ENCODE assay signal across 9 mouse cellular contexts in the genomic region with DNA sequence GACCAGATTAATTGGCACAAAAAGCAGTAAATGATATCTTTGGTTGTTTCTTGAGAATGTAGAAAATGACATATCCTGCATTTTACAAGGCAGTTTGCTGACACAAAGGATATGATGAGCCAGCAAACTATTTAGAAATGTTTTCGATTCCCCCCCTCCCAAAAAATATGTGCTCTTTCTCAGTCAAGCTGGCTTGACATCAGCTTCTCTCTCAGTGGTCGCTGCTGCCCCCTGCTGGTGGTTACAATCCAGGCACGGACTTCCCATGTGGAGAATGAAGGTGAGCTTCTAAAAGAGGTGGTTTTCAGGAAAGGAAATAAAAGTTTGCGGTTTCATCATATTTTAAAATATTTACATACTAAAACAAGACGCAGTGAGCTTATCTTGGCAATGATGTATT.
A peak's percentile ranks its signal among the peaks of the same experiment; 100 is the strongest.
DNase-seq lines count a peak whose midpoint lies in the region; ATAC-seq and TF ChIP-seq lines count a peak whose summit lies in the region.
"Had no signal": no experiment of that assay in that cellular context is flagged by ENCODE, and none has a peak within 500 bp of the region (broad histone marks: within the 10 kb centered on the region; RNA-seq: fewer than 3 reads in every experiment).

No protein-coding gene starts in this region.

- WGBS in heart, embryonic 11.5 days (ENCODE audit: insufficient replicate concordance), result 19% methylated on average over 5 of the region's 5 CpGs
- WGBS in limb, embryonic 14.5 days, result 18% methylated on average over 5 of the region's 5 CpGs

- no peaks in the 10 kb centered on the region; the same call in 1 of the 2 replicates for H3K4me1 ChIP-seq in heart, embryonic 11.5 days (ENCODE audit: control insufficient read depth, insufficient read depth, low read length)
- no peaks in the 10 kb centered on the region for H3K4me1 ChIP-seq in limb, embryonic 14.5 days (ENCODE audit: control insufficient read depth, insufficient read depth, low read length)
- H3K4me1 ChIP-seq: midbrain, embryonic 12.5 days had no signal

- H3K4me2 ChIP-seq in heart, embryonic 11.5 days, result no peak overlapping the region
- no peak overlapping the region for H3K4me2 ChIP-seq in limb, embryonic 14.5 days (replicated peaks; ENCODE audit: low read depth, low read length, severe bottlenecking)
- H3K4me2 ChIP-seq: midbrain, embryonic 12.5 days had no signal

- H3K9ac ChIP-seq in heart, embryonic 11.5 days (ENCODE audit: low read depth, low read length), result no peak overlapping the region
- H3K9ac ChIP-seq in limb, embryonic 14.5 days (ENCODE audit: low read depth, low read length, severe bottlenecking), result no peak overlapping the region
- H3K9ac ChIP-seq: midbrain, embryonic 12.5 days had no signal

- H3K36me3 ChIP-seq in heart, embryonic 11.5 days (ENCODE audit: control insufficient read depth, insufficient read depth, low read length), result no peaks in the 10 kb centered on the region
- H3K36me3 ChIP-seq in limb, embryonic 14.5 days (ENCODE audit: control insufficient read depth, insufficient read depth, low read length), result no peaks in the 10 kb centered on the region
- H3K36me3 ChIP-seq: midbrain, embryonic 12.5 days had no signal

- no peak overlapping the region for H3K4me3 ChIP-seq in heart, embryonic 11.5 days (ENCODE audit: low read depth, low read length)
- H3K4me3 ChIP-seq in limb, embryonic 14.5 days (replicated peaks; ENCODE audit: low read length), result no peak overlapping the region
- H3K4me3 ChIP-seq: midbrain, embryonic 12.5 days had no signal

- H3K9me3 ChIP-seq in heart, embryonic 11.5 days (replicated peaks; ENCODE audit: control insufficient read depth, low read length), result no peaks in the 10 kb centered on the region
- H3K9me3 ChIP-seq in limb, embryonic 14.5 days (ENCODE audit: control insufficient read depth, low read length), result no peaks in the 10 kb centered on the region
- H3K9me3 ChIP-seq: midbrain, embryonic 12.5 days had no signal

- no peak overlapping the region for H3K27ac ChIP-seq in heart, embryonic 11.5 days (ENCODE audit: low read depth, low read length)
- H3K27ac ChIP-seq in limb, embryonic 14.5 days (replicated peaks; ENCODE audit: low read depth, low read length), result no peak overlapping the region
- H3K27ac ChIP-seq: midbrain, embryonic 12.5 days had no signal

- no peak for TF ChIP-seq POLR2A in limb, embryonic 14.5 days (IDR thresholded peaks at IDR 0.05; ENCODE audit: borderline replicate concordance, extremely low read depth, insufficient read depth, insufficient read length)

- H3K27me3 ChIP-seq in heart, embryonic 11.5 days (ENCODE audit: control insufficient read depth, insufficient read depth, low read length), result no peaks in the 10 kb centered on the region
- no peaks in the 10 kb centered on the region for H3K27me3 ChIP-seq in limb, embryonic 14.5 days (ENCODE audit: control insufficient read depth, insufficient read depth, low read length)
- H3K27me3 ChIP-seq: midbrain, embryonic 12.5 days had no signal

- no peak for ATAC-seq in heart, embryonic 11.5 days (replicated peaks; ENCODE audit: insufficient number of reproducible peaks, low FRiP score, low TSS enrichment)
- no peak for ATAC-seq in limb, embryonic 14.5 days (ENCODE audit: low FRiP score, low read depth)

- DNase-seq in heart, adult 11 months, result peak; percentile 91
- DNase-seq in brain, adult 2 months (ENCODE audit: low read depth, low spot score), result peak; percentile 86
- DNase-seq in fibroblast of lung, adult 2 months (ENCODE audit: low read depth), result peak; percentile 28
- peak; percentile 49 for DNase-seq in induced T-regulatory cell, adult 2 months (ENCODE audit: low read depth)
- peak; percentile 44 for DNase-seq in limb, embryonic 14.5 days (ENCODE audit: low spot score)
- peak; percentile 69 for DNase-seq in ovary, postnatal 36 days (ENCODE audit: low spot score)
- DNase-seq in thymus, postnatal 25 days, result peak; percentile 52

Comparison
In these comparisons a context has a peak if more than half of its experiments do, and no peak if none do; other contexts are left out.
1. DNase-seq: peak in every context shown above with its lines; median percentile 91 in heart, adult 11 months; 86 in brain, adult 2 months; 69 in ovary, postnatal 36 days; 52 in thymus, postnatal 25 days; 49 in induced T-regulatory cell, adult 2 months; 44 in limb, embryonic 14.5 days; 28 in fibroblast of lung, adult 2 months.